Mouse (Mus musculus) heart, embryonic 16.5 days (tissue): ENCODE data around the gene Olfr1388. TPM values are rescaled to one million over a fixed set of nuclear protein-coding genes. Genes with fewer than 3 reads are reported as not detected.
"Not testable (repeated sequence)": the region's sequence is repeated elsewhere in the genome, so short reads cannot be mapped to it uniquely, and the experiment has no call there.

Source experiments
- ATAC-seq: fragments of 200-750 bp; cut with Nextera tagmentation; replicated peaks from 2 replicates; pipeline ENCODE4 v1.8.0; 2017; ENCODE audit warnings: moderate number of reproducible peaks; ENCODE audit not compliant: insufficient read depth, low FRiP score; ENCODE audit errors: extremely low read depth
- H3K27ac ChIP-seq: fragments of 300-500 bp; sonication (generic); 2 replicates; pipeline ENCODE4 v1.5.1; 2014; ENCODE audit warnings: mild to moderate bottlenecking, low read length, control low read depth, moderate library complexity
- H3K27me3 ChIP-seq: fragments of 300-500 bp; sonication (generic); 2 replicates; pipeline ENCODE4 v1.6.1; 2014; ENCODE audit warnings: low read length, mixed read lengths; ENCODE audit not compliant: control insufficient read depth, insufficient read depth
- H3K36me3 ChIP-seq: fragments of 300-500 bp; sonication (generic); 2 replicates; pipeline ENCODE4 v1.6.1; 2014; ENCODE audit not compliant: control insufficient read depth, insufficient read depth
- H3K4me1 ChIP-seq: fragments of 300-500 bp; sonication (generic); 2 replicates; pipeline ENCODE4 v1.6.1; 2014; ENCODE audit warnings: low read length, mixed read lengths; ENCODE audit not compliant: control insufficient read depth, insufficient read depth
- H3K4me2 ChIP-seq: fragments of 300-500 bp; sonication (generic); 2 replicates; pipeline ENCODE4 v1.6.1; 2014; ENCODE audit warnings: low read depth, mild to moderate bottlenecking, control low read depth, low read length
- H3K4me3 ChIP-seq: fragments of 300-500 bp; sonication (generic); 2 replicates; pipeline ENCODE4 v1.5.1; 2014; ENCODE audit warnings: mild to moderate bottlenecking, control low read depth, low read length
- H3K9ac ChIP-seq: fragments of 300-500 bp; sonication (generic); 2 replicates; pipeline ENCODE4 v1.6.1; 2014; ENCODE audit warnings: low read length, control low read depth
- H3K9me3 ChIP-seq: fragments of 300-500 bp; sonication (generic); replicated peaks from 2 replicates; pipeline ENCODE4 v1.6.1; 2016; ENCODE audit warnings: low read length; ENCODE audit not compliant: control insufficient read depth
- WGBS: fragments of 180-500 bp; shearing (Covaris S2); extraction: QIAGEN DNeasy Blood & Tissue Kit; methylation state at CpG from one replicate; pipeline ENCODE4 v1.1.7; 2014; 5-methylcytosine and 5-hydroxymethylcytosine counted together
- polyA plus RNA-seq: library from polyadenylated mRNA; unstranded; fragments of >200 nt; fragmentation: Nextera tagmentation; extraction: Ambion mirVana; gene quantifications from 2 replicates; pipeline ENCODE4 v1.2.1, GENCODE M21; 2015

Gene Olfr1388
- not detected in 2 replicates for polyA plus RNA-seq

GRCm38 (mm10) chr11:49436411-49436810 is at the start of gene Olfr1388:
Olfr1388 (plus strand) TSS chr11:49436624.
- Histone ChIP-seq H3K9me3 (no peaks in the 10 kb centered on the region), H3K4me1 (peaks cover 6% of the 10 kb centered on the region; the same call in 1 of the 2 replicates), H3K4me3 (no peak within 1 kb of the TSS), H3K4me2 (no peak within 1 kb of the TSS), H3K27ac (no peak within 1 kb of the TSS), H3K27me3 (no peaks in the 10 kb centered on the region), H3K9ac (no peak within 1 kb of the TSS), H3K36me3 (no peaks in the 10 kb centered on the region)
- ATAC-seq: no peak
- WGBS: 24% methylated on average over 3 of the region's 3 CpGs

GRCm38 (mm10) chr11:49392707-49393106 is 43.7 kb upstream of the Olfr1388 start:
- 78% methylated on average over 1 of the region's 1 CpGs for WGBS
- not testable (repeated sequence) for H3K4me2 ChIP-seq, H3K9me3 ChIP-seq, ATAC-seq, H3K4me3 ChIP-seq, H3K9ac ChIP-seq, H3K4me1 ChIP-seq, H3K36me3 ChIP-seq, H3K27ac ChIP-seq, H3K27me3 ChIP-seq

- WGBS: 73% methylated on average over 3 of the region's 3 CpGs
- Histone ChIP-seq H3K9ac (no peak overlapping the region), H3K36me3 (no peaks in the 10 kb centered on the region), H3K27ac (no peak overlapping the region), H3K9me3 (no peaks in the 10 kb centered on the region), H3K4me2 (no peak overlapping the region), H3K4me1 (no peaks in the 10 kb centered on the region), H3K27me3 (no peaks in the 10 kb centered on the region), H3K4me3 (no peak overlapping the region)
- ATAC-seq: no peak
These were observed 29.6 kb upstream of the Olfr1388 start for GRCm38 (mm10) chr11:49406784-49407183.

GRCm38 (mm10) chr11:49410540-49410939 is 25.9 kb upstream of the Olfr1388 start:
- H3K4me1 ChIP-seq: no peaks in the 10 kb centered on the region
- H3K4me3 ChIP-seq: no peak overlapping the region
- H3K4me2 ChIP-seq: no peak overlapping the region
- H3K9me3 ChIP-seq: no peaks in the 10 kb centered on the region
- H3K27ac ChIP-seq: no peak overlapping the region
- H3K27me3 ChIP-seq: no peaks in the 10 kb centered on the region
- no peak for ATAC-seq
- no peak overlapping the region for H3K9ac ChIP-seq
- H3K36me3 ChIP-seq: no peaks in the 10 kb centered on the region
- 23% methylated on average over 1 of the region's 1 CpGs for WGBS

- WGBS: 67% methylated on average over 2 of the region's 2 CpGs
- ATAC-seq: no peak
- Histone ChIP-seq H3K4me3 (no peak within 1 kb of the TSS), H3K4me2 (no peak within 1 kb of the TSS), H3K36me3 (no peaks in the 10 kb centered on the region), H3K4me1 (no peaks in the 10 kb centered on the region), H3K9ac (no peak within 1 kb of the TSS), H3K27ac (no peak within 1 kb of the TSS), H3K27me3 (no peaks in the 10 kb centered on the region), H3K9me3 (no peaks in the 10 kb centered on the region)
These were observed 13.7 kb upstream of the Olfr1388 start, which contains the start of gene Olfr1389 for GRCm38 (mm10) chr11:49422767-49423166. Olfr1389 (plus strand) TSS chr11:49423067.

GRCm38 (mm10) chr11:49425257-49425927 is 11.0 kb upstream of the Olfr1388 start:
- H3K9ac ChIP-seq: no peak overlapping the region
- no peaks in the 10 kb centered on the region for H3K27me3 ChIP-seq
- no peaks in the 10 kb centered on the region for H3K4me1 ChIP-seq
- no peaks in the 10 kb centered on the region for H3K36me3 ChIP-seq
- H3K27ac ChIP-seq: no peak overlapping the region
- no peaks in the 10 kb centered on the region for H3K9me3 ChIP-seq
- WGBS: 87% methylated on average over 1 of the region's 1 CpGs
- no peak overlapping the region for H3K4me3 ChIP-seq
- no peak for ATAC-seq
- no peak overlapping the region for H3K4me2 ChIP-seq

- Histone ChIP-seq H3K4me2 (no peak overlapping the region), H3K36me3 (no peaks in the 10 kb centered on the region), H3K4me1 (no peaks in the 10 kb centered on the region), H3K9me3 (no peaks in the 10 kb centered on the region), H3K27ac (no peak overlapping the region), H3K27me3 (no peaks in the 10 kb centered on the region), H3K9ac (no peak overlapping the region), H3K4me3 (no peak overlapping the region)
- ATAC-seq: no peak
- 74% methylated on average over 2 of the region's 2 CpGs for WGBS
These were observed 6.8 kb upstream of the Olfr1388 start for GRCm38 (mm10) chr11:49429641-49430040.

GRCm38 (mm10) chr11:49455043-49455442 is 18.6 kb downstream of the Olfr1388 start, which contains the start of gene Olfr1387:
Olfr1387 (plus strand) TSS chr11:49455343.
- H3K4me3 ChIP-seq: no peak within 1 kb of the TSS
- no peaks in the 10 kb centered on the region for H3K36me3 ChIP-seq
- no peak within 1 kb of the TSS for H3K4me2 ChIP-seq
- ATAC-seq: no peak
- H3K27me3 ChIP-seq: no peaks in the 10 kb centered on the region
- 66% methylated on average over 1 of the region's 1 CpGs for WGBS
- H3K9me3 ChIP-seq: no peaks in the 10 kb centered on the region
- H3K9ac ChIP-seq: no peak within 1 kb of the TSS
- no peak within 1 kb of the TSS for H3K27ac ChIP-seq
- H3K4me1 ChIP-seq: no peaks in the 10 kb centered on the region

GRCm38 (mm10) chr11:49464746-49465145 is 28.3 kb downstream of the Olfr1388 start, which contains the start of gene Olfr1386:
Olfr1386 (plus strand) TSS chr11:49465046.
- H3K4me1 ChIP-seq, H3K27ac ChIP-seq, H3K36me3 ChIP-seq, H3K27me3 ChIP-seq, H3K9me3 ChIP-seq, ATAC-seq, H3K4me3 ChIP-seq, H3K9ac ChIP-seq, H3K4me2 ChIP-seq: not testable (repeated sequence)
- 65% methylated on average over 2 of the region's 3 CpGs for WGBS
